Mouse (Mus musculus): Measurements from ENCODE around the gene Srsf5.
"Not testable (repeated sequence)": the region's sequence is repeated elsewhere in the genome, so short reads cannot be mapped to it uniquely, and the experiment has no call there.

Gene Srsf5

DNA sequence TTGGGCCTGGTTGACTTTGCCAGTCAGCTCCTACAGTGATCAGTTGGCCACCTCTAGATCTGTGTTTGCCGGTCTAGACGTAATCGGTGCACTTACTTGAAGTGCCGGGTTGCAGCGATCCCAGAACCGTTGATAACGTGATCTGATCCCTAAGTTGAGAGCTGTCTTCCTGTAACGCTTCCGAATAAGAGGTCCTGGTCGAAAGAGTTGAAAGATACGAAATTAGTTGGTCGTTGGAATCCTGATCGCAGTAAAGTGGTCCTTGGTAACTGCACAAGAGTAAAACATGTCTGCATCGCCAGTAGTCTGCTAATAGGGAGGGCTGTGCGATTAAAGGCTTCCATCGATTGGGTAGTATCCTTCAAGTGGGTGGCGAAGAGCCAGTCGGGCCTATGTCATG, 2.9 kb downstream of the Srsf5 start:
- no peak for DNase-seq (ENCODE audit: low spot score in 2 of 2)

DNA sequence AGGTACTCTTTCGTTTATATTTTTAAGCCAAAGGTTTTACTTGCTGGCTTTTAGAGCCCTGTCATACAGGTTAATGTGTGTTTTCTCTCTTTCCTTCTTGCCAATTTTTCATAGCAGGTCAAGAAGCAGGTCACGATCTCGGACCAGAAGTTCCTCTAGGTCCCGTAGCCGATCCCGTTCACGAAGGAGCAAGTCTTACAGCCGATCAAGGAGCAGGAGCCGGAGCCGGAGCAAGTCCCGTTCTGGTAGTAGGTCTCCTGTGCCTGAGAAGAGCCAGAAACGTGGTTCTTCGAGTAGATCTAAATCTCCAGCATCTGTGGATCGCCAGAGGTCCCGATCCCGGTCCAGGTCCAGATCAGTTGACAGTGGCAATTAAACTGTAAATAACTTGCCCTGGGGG, 4.3 kb downstream of the Srsf5 start:
- DNase-seq (ENCODE audit: low spot score in 2 of 2): not testable (repeated sequence)

DNA sequence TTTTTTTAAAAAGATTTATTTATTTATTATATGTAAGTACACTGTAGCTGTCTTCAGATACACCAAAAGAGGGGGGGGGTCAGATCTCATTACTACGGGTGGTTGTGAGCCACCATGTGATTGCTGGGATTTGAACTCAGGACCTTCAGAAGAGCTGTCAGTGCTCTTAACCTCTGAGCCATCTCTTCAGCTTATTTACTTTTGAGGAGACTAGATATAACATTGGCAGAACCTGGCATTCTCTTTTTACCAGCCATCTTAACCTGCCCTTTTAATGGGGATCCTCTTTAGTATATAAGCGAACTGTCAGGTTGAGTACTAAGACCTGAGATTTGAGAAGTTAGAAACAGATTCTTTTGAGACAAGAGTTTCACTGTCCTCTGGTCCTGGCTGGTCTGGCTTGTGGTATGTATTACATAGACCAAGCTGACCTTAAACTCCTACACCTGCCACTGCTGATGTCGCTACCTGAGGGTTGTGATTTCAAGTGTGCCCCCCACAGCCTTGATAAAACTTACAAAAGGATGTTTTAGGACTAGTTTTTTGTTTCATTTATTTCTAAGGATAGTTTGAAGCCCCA, 6.4 kb downstream of the Srsf5 start:
- no peak for DNase-seq (ENCODE audit: low spot score in 2 of 2)

DNA sequence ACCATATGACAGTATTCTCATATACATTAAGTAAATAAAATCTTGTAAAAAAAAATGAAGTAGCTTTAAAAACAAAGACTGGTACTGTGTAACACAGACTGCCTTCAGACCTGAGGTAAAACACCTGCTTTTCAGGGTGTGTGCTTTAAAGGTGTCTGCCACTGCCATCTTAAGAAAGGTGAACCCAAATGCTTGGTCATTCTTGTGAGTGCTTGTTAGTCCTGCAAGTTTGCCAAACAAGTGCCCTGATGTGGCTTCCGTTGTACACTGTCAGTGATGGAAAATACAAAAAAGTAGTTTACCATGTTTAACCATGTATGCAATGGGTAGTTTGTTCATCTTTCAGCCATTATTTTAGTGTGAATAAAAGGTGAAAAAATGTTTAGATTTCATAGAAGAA, 7.2 kb downstream of the Srsf5 start:
- DNase-seq (ENCODE audit: low spot score in 2 of 2): no peak

DNA sequence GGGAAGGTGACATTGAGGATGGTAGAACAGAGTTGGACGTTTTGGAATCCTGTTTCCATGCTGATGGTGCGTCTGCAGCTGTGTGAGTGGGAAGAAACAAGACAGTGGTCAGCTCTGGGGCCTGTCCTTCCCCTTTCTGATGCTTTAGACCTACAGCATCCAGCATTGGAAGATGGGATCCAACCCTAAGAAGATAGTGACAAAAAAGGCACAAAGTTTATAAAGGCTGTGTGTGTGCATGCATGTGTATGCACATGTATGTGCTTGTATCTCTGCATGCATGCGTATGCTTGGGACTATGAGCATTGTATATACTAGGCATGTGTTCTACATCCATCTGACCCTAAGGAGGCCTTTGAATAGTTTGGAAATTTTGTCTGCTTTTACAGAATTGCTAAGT, 10.7 kb downstream of the Srsf5 start:
- no peak for DNase-seq (ENCODE audit: low spot score in 2 of 2)

DNA sequence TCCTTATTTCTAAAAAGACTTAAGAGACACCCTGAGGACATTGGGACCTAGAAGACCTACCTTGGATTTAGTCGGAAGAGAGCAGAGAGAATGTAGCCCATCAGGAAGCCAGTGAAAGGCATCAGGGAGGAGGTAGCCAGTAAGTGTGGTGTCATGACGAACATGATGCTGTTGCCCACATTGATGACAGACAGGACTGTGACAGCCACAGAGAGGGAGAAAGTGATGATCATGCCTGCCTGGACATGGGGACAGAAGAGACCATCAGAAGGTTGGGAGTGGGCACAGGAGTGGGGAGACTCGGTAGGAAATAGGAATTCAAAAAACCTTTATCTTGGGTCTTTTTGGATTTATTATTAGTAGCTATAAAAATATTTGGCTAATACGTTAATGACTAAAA, 12.7 kb downstream of the Srsf5 start:
- DNase-seq (ENCODE audit: low spot score in 2 of 2): no peak

DNA sequence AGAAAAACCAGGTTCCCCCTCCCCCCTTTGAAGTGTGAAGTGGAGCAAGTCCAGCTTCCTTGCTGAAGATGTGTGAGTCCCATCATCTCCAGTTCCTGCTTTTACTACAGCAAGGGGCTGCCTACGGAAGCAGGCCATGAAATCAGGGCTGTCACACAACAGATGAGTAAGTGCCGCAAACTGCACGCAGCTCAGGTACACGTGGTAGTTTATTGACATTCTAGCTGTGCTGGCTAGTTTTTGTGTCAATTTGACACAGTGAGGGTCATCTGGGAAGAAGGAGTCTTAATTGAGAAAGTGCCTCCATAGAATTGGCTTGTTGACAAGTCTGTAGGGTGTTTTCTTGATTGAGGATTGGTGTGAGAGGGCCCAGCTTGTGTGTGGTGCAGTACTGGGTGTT, 17.3 kb downstream of the Srsf5 start:
- DNase-seq (ENCODE audit: low spot score in 2 of 2): no peak

DNA sequence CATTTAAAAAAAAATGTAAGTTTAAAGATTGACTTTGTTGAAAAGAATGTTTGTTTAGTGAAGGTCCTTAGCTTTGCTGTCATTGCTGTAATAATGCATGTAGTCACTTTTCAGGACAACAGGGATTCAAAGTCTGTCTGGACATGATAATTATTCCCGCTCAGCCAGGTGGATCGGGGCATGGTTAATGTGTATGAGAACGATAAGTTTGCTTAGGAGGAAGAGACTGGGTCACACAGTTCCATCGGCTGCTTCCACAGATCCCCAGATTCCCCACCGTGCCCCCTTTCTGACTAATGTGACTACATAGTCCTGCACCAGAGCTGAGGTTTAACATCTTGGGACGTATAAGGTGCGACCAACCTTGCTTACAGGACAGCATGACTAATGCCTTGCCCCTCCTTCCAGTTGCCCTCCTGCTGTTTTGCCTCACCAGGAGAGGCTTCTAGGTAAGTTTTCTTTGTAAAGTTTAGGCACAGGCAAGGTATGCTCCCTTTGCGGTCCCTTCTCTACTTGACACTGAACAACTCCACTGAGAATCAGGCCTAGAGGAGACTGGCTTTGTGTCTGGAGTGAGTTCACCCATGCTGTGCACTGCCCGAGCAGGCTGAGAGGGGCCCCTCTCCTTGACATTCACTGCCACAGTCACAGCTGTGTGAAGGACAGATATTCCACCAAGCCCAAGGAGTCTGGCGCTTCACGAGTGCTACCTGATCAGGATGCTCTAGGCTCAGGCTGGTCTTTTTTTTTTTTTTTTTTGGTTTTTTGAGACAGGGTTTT, 20.9 kb downstream of the Srsf5 start:
- DNase-seq (ENCODE audit: low spot score in 2 of 2): peak in 1 of 2 experiments; percentile 6

DNA sequence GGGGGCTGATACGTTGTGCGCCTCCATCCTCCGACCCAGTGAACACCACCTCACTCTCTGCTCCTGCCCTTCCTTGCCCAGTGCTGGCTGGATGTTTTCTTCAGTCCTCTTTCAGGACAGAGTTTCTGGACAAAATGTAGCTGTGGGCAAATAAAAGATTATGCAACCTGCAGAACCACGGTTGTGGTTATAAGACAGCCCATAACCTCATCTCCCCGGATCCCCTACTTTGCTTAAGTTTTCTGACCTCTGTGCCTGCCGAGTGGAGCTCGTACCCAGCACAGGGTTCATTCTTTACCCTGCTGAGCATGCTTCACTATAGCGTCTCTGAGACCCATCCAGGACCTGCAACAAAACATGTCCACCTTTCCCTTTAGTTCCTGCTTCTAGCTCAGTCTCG, 22.6 kb downstream of the Srsf5 start:
- no peak for DNase-seq (ENCODE audit: low spot score in 2 of 2)

DNA sequence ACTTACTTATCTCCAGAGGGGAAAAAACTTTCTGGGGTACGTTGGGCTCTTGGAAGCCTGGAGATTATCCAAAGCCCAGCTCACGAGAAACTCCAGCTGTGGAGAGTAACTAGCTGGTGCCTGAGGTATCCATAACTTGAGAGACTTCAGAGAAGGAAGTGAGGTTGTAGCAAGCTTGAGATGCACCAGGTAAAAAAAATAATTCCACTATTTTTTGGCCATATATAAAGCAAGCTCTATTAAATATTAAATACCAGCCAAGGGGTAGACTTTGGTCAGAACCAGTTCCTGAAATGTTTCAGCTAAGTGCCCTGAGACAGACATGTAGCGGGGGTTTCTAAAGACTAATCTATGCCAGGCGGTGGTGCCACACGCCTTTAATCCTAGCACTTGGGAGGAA, 23.3 kb downstream of the Srsf5 start, which contains the start of gene Slc10a1:
Gene Slc10a1, minus strand, starts transcription at position 101 of the 400 bp plus-strand sequence.
- DNase-seq (ENCODE audit: low spot score in 2 of 2): peak in 1 of 2 experiments; percentile 2

DNA sequence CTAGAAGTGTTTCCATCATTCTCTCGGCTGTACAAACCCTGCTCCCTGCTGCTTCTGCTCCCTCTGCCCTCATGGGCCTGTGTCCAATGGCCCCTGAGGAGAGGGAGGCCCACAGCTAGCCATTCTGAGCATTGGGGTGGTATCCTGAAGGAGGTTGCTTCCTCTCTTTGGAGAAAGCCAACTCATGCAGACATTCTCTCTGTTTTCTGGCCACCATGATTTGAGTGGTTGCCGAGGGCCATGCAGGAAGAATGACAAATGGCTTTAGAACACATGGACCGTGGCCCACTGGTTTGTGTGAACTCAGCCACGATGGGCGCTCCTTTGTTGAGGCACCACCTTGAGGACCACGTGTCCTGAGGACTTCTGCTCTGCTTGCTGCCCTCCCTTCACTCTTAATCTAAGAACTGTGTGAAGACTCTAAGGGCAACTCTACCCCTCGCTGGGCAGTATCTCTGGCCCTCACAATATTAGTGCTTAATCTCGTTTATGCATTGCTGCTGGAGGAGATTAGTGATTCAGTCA, 24.9 kb downstream of the Srsf5 start:
- peak in 1 of 2 experiments; percentile 5 for DNase-seq (ENCODE audit: low spot score in 2 of 2)

DNA sequence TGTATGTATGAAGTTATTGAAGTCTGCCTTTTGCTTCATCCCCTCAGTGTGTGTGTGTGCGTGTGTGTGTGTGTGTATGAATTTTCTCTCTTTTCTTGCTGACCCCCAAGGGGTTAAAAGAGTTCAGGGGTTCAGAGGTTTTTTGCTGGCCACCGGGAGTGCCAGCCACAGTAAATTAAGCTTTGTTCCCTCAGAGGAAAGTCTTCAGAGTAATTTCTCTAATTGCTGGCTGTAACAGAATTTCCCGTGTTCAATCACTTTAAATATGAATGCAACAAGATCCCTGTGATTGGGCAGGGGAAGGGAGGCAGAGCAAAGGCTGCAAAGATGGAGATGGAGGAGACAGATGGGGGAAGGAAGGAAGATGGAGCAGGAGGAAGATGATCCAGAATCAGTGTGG, 26.5 kb downstream of the Srsf5 start:
- DNase-seq (ENCODE audit: low spot score in 2 of 2): no peak

DNA sequence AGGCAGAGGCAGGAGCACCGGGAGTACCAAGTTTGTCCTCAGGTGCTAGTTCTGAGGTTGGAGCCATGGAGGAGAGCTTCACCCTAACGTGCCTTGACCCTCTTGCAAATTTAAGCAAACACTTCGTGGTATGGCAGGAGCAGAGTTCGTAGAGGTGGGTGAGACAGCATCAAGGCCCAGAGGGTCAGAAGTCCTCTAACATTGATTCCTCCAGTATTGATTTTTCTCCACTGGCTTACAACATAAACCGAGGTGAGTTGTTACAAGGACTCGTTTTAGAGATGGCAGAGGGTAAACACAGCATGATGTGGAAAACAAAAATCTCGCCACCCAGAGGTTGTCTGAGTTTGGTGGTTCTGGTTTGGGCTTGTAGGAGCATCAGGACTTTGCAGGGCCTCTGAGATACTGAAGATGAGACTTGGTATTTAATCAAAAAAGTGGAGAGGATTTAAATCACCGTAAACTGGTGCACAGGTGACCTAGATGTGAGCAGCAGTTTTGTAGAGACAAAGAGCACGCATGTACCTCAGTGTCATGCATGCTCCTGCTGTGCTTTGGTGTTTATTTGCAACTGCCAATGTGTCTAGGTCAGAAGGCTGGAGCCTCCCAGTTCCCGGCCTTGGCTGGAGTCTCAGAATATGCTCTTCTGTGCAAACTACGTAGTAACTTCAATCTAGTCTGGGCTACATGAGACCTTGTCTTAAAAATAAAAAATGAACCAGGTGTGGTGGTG, 30.8 kb downstream of the Srsf5 start:
- peak in 1 of 2 experiments; percentile 5 for DNase-seq (ENCODE audit: low spot score in 2 of 2)

DNA sequence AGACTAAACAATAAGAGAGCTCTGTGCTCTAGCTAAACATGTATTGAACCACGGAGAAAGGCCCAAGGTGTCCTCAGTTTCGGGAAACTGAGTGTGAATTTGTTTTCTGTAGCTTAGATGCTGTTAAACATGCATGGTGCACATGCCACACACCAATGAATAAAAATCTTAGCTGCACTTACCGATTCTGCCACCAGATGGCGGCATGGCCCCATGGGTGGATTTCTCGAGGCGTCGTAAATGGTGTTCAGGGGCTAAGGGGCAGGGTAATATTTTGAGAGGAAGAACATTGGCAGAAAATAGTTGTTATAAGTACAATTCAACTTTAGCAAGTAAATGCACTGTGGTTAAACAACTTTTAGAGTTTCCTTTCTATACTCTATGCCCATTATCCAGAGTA, 37.0 kb downstream of the Srsf5 start:
- DNase-seq (ENCODE audit: low spot score in 2 of 2): peak; percentile 69 to 80

DNA sequence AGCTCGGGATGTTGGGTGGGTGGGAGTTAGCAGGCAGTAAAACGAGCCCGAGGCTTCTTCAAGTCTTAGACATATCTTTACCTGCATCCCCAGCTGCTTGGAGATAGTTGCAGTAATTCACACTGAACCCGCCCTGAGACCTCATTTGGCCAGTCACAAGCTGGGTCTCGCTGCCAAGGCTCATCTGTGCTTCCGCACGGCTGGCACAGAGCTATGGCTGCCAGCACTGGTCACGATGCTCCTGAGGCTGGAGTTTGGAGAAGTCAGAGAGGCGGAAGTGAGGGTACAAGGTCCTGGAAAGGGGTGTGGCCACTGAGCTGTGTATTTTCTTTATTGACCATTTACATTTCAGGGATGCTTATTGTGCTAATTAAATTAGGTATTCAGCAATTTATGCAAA, 38.4 kb downstream of the Srsf5 start:
- DNase-seq (ENCODE audit: low spot score in 2 of 2): peak in 1 of 2 experiments; percentile 8

DNA sequence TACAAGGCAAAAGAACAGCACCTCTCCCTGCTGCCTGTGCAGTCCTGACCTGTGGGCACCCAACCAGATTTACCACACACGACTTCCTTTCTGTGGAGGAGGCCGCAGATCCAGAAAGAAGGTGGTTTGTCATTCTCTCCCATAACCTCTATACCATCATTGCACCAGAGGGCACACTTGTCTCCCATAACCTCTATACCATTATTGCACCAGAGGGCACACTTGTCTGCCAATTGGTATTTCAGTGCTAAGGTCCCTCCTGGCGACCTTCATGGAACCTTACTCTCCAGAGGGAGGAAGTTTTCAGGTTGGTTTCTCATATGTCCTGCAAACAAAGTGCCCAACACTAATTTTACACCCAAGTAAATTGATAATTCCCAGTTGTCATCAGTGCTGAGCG, 41.3 kb downstream of the Srsf5 start:
- peak in 1 of 2 experiments; percentile 3 for DNase-seq (ENCODE audit: low spot score in 2 of 2)

DNA sequence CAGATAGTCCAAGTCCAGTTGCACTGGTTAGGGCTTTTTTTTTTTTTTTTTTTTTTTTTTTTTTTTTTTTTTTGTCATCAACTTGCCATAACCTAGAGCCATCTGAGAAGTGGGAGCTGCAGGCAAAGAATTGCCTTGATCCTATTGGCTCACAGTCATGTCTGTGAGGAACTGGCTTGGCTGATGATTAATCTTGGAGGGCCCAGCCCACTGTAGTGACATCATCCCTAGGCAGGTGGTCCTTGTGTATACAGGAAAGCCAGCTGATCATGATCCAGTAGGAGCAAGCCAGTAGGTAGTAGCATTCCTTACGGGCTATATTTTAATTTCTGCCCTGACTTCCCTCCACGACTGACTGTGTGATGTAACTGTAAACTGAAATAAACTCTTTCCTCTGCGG, 43.0 kb downstream of the Srsf5 start:
- no peak for DNase-seq (ENCODE audit: low spot score in 2 of 2)

DNA sequence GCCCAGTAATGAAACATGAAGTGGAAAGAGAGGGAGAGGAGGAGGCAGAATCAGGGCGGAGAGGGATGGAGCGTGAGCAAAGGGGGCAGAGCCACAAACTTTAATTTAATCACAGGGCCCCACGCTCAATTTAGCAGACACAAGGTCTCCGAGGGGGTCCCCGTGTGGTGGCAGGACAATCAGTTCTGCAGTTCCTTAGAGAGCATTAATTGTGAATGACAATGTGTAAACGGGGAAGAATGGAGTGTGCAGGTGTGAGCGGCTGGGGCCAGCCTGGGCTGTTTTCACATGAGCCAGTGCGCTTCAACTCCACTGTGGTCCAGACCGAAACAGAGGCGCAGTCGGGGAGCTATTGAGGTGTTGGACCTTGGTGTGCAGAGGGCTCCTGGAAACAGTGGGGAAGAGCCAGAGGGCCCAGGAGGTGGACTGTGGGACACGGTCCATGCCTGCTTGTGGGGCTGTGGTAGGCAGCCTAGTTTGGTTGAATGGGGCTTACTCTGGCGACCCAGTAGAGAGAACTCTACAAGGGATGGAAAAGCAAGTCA, 45.7 kb downstream of the Srsf5 start:
- peak in 1 of 2 experiments; percentile 12 for DNase-seq (ENCODE audit: low spot score in 2 of 2)

DNA sequence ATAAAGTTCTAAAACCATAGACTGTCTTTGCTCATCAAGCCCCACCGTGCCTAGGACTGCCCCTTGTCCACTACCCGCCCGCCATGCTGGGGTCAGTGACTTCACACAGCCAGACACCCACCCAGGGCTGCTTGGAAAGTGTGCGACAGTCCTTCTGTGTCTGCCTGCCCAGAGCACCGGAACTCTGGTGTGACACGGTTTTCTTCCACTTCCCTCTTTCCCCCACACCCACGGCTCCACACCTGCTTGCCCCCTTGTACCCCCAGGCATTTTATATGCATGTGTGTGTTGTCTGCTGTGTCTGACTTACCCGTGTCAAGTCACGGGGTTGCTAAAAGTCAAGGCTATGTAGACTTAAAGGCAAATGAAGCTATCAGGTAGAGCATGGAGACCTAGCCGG, 46.5 kb downstream of the Srsf5 start:
- DNase-seq (ENCODE audit: low spot score in 2 of 2): peak in 1 of 2 experiments; percentile 35

DNA sequence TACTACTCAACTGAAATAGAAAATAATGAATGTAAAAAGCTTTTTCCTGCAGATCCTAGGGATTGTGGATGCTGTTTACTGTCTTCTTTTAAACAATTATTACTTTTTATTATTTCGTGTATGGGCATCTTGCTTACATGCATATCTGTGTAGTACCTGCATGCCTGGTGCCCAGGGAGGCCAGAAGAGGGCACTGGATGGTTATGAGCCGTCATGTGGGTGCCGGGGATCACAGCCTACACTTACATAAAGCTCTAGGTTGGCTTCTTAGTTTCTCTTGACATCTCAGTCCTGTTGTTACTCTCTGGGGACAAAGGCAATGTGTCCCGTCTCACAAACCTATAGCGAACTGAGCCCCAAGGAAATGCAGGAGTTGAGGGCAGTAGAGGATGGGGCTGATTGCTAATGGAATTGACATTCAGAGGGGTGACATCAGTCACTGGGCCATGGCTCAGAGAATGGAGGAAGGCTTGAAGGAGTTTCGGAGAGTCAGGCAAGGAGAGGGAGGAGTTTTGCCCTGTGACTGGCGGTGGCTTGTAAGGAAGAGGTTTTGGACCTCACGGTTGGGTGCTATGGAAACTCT, 47.3 kb downstream of the Srsf5 start:
- peak in 1 of 2 experiments; percentile 17 for DNase-seq (ENCODE audit: low spot score in 2 of 2)

DNA sequence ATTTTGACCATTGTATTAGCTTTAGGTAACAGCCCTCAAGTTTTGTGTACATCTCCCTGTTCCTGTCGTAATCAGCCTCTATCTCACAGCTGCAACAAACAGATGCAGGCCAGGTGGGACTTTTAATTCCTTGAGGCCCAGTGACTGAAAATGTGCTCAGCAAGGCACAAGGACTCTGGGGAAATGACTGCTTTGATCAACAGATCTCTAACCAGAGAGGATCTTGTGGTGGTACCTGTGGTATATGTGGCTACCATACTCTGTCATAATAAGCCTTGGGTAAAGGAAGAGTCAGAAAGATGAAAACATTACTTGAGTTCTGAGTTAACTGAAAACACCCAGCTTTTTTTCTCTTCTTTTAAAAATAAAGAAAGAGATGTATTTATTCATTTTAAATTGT, 48.5 kb downstream of the Srsf5 start:
- DNase-seq (ENCODE audit: low spot score in 2 of 2): peak in 1 of 2 experiments; percentile 6

DNA sequence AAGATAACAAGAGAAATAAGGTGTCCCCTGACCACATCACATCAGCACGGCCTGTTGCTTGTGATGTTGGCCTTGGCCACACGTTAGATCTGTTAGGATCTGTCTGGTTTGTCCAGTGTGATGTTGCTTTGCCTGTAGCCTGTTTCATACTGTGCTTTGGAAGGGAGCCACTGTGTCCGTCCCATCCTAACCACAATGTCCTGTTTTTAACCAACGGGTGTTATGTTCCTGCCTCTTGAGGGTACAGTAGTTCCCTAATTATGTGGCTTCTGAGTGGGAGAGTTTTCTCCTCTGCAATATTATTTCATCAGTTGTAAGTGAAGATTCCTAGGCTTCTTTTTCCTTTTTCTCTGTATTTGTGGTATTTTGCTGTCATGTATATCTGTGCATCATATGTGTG, 50.0 kb downstream of the Srsf5 start:
- DNase-seq (ENCODE audit: low spot score in 2 of 2): peak in 1 of 2 experiments; percentile 3
